Mouse (Mus musculus): ENCODE data around the gene Gpank1.

The Gpank1 gene

DNA sequence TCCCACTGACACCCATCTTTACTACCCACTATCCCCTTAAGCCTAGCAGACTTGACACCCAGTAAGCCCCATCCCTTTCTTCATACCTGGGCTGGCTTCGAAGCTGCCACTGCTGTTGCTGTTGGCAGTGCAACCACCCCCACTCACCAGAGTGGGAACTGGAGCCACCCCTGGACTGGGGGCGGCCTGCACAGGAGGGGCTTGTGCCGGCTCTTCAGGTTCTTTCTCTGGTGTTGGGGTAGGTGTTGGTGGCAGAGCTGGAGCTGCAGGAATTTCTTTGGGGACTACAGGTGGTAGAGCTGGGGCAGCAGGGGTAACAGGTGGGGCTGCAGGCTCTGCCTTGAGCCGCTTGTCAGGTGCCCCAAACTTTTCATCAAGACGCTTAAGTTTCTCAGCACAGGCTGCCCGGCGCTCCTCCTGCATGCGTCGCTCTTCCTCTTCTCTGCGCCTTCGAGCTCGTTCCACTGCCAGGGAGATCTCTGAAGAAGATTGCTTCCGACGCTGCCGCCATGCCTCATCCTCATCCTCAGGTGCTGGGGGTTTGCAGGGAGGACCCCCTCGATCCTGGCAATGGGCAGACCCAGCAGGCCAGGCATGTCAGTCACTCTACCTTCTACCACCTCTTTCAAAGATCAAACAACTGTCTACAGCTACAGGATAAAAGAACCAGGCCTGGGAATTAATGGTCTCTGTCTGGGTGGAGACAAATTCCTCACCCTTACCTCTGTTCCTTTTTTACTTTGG lies 37.8 kb downstream of the Gpank1 start:
- TF ChIP-seq GATA4 (IDR thresholded peaks at IDR 0.05; ENCODE audit: insufficient replicate concordance, low read length): no peak

DNA sequence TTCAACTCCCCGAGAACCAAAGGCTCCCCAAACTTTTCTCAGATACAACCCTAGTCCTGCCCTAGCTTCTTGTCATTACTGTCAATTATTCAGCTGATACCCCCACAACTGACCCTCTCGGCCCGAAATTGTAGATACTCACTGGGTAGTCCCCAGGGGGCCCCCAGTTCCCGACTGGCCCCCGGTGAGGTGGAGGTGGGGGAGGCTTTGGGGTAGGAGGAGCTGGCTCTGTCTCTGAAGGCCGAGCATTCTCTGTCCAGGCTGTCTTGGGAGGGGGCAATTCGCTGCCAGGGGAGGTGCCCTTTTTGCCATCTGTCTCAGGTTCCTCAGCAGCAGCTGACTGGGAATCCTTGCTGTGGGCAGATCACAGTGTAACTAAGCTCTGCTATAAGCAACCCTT lies 38.4 kb downstream of the Gpank1 start:
- no peak for TF ChIP-seq GATA4 (IDR thresholded peaks at IDR 0.05; ENCODE audit: insufficient replicate concordance, low read length)

DNA sequence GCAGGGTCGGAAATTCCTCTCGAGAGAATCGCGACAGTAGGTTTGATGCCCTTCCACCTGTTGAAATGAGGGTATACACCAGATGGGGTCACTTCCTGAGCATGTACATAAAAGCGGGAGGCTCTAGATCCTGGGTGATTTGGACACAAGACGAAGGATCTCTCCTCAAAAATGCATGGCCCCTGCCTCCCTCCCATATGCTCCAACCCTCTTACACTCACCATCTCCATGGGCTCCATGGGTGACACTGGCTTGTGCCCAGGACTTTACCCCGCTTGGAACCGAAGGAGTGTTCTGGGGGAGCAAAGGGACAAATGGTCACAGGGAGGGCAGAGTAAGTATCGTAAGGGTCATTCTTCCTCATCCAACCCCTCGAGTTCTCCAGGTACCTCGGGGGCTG lies 40.2 kb downstream of the Gpank1 start:
- no peak for TF ChIP-seq GATA4 (IDR thresholded peaks at IDR 0.05; ENCODE audit: insufficient replicate concordance, low read length)

DNA sequence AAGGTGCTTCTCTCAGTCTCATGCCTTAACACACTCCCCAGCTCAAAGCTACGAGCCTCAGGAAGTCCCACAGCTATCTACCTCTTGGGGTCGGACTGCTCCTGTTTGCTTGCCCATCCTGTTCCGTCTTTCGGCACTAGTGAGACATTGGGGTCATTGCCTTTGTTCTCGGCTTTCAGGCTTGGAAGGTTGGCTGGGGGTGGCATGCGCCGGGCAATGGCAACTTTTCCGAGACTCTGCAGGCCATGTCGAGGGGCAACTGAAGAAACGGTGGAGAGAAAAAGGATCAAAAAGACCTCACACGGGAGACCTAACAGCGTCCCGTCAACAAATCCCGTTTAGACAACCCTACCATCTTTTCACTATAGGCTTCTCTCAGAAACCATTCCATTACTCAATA lies 40.9 kb downstream of the Gpank1 start:
- no peak for TF ChIP-seq GATA4 (IDR thresholded peaks at IDR 0.05; ENCODE audit: insufficient replicate concordance, low read length)

DNA sequence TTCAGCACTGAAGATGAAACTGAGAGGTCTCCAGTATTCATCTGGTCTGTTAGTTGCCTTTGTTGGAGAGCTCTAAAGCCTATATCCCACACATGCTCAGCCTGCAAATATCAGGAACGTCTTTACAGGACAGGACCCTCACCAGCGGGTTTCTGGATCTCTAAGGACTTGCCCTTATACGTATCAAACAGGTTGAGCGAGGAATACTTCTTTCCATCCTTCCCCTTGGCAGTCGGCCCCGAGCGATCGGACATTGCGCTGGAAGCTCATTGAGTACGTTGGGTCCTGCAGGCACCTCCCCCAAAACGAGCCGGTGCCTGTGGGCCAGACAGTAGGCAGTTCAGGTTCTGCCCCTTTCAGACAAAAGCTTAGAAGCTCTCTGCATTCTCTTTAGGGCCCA lies 41.5 kb downstream of the Gpank1 start:
- no peak for TF ChIP-seq GATA4 (IDR thresholded peaks at IDR 0.05; ENCODE audit: insufficient replicate concordance, low read length)

DNA sequence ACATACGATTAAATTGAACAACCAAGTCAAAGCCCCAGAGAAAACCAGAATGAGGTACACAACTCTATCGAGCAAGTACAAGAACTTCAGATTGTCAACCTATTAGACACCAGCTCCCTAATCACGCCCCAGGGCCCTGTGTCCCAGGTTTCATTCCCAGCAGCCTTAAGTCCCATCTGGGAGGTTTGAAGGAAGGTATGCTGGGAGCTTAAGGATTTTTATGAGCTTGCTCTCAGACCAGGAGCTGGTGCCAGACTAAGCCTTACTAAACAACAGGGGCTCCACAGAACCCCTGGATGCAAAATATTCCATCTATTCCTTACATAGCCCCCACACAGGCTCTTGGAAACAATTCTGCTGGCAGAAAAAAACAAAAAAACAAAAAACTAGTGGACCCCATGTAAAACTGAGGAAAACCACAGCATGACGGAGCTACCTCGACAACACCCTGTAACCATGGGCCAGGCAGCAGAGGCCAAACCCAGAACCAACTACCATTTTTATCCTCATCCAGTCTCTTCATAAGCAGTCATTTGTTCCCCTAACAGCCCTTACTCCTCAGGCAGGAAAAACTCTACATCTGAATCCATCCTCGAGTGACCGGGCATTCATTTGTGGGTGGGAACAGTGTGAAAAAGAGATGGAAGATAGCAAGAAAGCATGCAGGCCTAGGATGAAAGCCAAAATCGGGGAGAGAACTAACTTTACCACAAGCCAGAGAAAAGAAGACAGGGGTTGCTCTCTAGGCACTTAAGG lies 42.2 kb downstream of the Gpank1 start:
- no peak for TF ChIP-seq GATA4 (IDR thresholded peaks at IDR 0.05; ENCODE audit: insufficient replicate concordance, low read length)

DNA sequence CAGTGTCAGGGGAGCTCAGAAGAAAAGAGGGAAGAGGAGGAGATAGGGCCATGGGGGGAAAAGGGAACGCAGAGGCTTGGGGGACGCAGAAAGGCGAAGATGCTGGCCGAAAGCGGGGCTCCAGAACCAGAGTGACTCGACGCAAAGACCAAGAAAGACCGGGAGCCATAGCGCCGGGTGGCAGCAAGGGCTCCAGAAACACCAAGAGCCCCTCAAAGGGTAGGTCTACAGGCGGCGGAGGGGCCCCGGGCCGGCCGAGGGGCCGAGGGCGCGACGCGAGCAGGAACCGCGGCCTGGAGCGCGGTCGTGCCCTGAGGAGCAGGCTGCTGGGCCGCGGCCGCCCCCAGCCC lies 42.9 kb downstream of the Gpank1 start:
- TF ChIP-seq GATA4 (IDR thresholded peaks at IDR 0.05; ENCODE audit: insufficient replicate concordance, low read length): no peak

DNA sequence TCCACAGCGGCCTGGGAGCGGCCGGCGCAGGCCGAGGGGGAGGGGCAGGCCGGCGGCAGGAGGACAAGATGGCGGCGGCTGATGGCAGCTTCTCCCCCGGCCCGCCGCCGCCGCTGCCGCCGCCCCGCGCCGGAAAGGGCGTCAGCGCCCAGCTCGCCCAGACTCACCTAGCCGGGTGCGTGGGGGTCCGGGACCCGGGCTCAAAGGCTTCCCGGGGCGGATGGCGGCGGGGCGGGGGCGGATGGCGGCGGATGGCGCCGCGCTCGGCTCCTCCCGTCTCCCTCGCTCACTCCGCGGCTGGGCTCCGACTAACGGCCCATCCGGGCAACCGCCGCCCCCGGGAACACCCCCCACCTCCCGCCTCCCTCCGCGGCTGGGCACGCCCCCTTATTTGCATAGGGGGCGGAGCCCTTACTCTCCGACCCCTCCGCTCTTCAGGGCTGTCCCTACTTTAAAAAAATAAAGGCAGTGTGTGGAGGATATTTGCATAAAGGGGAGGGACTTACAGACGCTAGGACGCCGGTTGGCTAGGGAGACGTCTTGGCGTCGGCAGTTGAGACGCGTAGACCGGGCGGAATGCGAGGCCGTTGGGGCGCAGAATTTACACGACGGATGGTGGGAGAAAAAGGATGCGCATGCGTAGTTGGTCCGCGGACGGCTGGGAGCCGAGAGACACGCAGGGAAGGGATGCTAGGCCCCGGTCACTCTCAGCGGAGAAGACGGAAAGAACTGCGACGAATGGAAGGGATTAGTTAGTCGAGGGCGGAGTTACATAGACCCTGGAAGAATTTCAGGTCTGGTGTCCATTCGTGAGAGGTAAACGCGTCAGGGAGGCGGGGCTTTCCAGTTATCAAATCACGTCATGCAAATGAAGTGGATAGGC lies 43.6 kb downstream of the Gpank1 start, which contains the start of gene Prrc2a:
Prrc2a (minus strand) TSS at position 330 of the 883 bp plus-strand sequence.
- TF ChIP-seq GATA4 (IDR thresholded peaks at IDR 0.05; ENCODE audit: insufficient replicate concordance, low read length): peak; percentile 58; the same call in 1 of the 2 replicates

DNA sequence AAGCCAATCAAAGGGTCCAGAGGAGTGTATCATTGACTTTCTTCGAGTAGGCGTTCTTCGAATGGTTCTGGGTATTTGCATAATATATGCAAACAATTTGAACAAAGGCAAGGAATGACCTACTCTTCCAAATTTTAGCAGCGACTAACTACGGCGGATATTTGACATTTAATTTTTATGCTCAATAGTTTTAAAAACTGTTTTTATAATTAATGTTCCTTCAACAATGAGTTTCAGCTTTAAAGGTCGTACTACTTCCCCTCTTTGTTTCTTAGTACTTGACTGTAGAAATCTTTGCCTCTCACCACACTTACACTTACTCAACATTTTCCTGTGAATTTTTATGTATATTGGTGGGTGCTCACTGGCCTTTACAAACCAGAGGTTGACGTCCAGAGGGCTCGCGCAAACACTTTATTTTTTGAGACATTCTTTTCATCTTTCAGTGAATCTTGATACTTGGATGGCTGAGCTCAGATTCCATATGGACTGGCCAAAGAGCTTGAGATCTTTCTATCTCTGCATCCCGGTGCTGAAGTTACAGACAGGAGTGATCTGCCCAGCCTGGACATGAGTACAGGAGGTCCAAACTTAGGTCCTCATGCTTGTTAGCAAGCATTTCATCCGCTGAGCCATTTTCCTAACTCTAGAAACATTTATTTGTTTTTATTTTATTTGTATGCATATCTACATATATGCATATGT lies 44.3 kb downstream of the Gpank1 start:
- TF ChIP-seq GATA4 (IDR thresholded peaks at IDR 0.05; ENCODE audit: insufficient replicate concordance, low read length): no peak

DNA sequence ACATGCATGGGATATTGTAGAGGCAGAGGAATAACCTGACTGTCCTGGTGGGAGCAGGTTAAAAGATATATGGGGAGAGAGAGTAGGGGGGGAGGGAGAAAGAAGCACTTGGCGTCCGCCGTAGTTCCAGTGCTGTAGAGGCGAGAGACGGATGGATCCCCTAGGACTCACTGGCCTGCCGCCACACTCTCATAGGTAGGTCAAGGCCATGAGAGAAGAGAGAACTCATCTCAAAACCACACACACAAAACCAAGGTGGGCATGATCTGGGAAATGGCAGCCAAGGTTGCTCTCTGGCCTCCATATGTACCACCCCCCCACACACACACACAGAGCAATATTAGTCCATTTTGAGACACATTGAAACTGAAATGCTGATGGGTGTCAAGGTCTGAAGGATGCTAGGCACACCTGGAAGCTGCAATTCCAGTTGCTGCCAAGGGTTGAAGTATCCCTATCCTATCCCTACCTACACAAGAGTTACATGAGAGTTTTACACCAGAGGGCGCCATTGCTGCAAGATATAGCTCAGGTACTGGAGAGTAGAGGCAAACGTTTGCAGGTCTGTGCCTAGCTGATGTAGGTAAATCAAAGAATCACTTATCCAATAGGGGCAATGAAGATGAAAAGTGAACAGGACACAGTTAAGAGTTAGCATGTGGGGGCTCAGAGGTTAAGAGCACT lies 45.2 kb downstream of the Gpank1 start:
- no peak for TF ChIP-seq GATA4 (IDR thresholded peaks at IDR 0.05; ENCODE audit: insufficient replicate concordance, low read length)

DNA sequence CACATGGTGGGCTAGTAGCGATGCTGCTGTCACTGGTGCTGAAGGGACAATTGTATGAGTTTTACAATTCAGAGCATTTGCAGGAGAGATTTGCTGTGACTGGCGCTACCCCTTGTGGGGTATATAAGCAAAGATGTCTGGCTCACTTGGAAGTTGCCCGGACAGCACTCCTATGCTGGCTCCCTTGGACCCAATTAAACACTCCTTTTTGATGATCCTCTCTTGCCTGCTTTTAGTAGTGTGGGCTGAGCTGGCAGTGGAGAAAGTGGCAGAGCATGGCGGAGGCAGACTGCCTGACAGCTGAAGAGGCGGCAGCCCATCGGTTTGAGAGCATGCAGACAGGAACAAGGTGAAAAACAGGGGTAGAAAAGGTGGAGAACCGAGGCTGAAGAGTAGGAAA lies 46.5 kb downstream of the Gpank1 start:
- TF ChIP-seq GATA4 (IDR thresholded peaks at IDR 0.05; ENCODE audit: insufficient replicate concordance, low read length): no peak

DNA sequence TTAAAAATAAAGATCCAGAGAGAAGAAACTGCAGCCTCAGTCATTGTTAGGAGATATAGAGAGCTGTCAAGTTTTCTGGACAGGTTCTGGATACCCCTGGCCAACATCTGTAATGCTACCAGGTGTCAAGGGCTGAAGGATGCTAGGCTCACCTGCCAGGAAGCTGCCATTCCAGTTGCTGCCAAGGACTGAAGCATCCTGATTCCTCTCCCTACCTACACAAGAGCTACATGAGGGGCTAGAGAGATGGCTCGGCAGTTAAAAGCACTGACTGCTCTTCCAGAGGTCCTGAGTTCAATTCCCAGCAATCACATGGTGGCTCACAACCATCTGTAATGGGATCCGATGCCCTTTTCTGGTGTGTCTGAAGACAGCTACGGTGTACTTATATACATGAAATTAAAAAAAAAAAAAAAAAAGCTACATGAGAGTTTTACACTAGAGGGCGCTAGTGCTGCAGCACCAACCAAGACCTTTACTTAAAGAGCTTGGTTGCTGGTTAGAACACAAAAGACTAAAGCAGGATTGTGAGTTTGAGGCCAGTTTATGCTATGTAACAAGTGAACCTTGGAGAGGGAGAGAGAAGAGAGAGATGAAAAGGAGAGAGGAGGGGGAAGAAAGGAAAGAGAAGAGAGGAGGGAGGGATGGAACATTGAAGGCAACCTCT lies 47.4 kb downstream of the Gpank1 start:
- no peak for TF ChIP-seq GATA4 (IDR thresholded peaks at IDR 0.05; ENCODE audit: insufficient replicate concordance, low read length)

DNA sequence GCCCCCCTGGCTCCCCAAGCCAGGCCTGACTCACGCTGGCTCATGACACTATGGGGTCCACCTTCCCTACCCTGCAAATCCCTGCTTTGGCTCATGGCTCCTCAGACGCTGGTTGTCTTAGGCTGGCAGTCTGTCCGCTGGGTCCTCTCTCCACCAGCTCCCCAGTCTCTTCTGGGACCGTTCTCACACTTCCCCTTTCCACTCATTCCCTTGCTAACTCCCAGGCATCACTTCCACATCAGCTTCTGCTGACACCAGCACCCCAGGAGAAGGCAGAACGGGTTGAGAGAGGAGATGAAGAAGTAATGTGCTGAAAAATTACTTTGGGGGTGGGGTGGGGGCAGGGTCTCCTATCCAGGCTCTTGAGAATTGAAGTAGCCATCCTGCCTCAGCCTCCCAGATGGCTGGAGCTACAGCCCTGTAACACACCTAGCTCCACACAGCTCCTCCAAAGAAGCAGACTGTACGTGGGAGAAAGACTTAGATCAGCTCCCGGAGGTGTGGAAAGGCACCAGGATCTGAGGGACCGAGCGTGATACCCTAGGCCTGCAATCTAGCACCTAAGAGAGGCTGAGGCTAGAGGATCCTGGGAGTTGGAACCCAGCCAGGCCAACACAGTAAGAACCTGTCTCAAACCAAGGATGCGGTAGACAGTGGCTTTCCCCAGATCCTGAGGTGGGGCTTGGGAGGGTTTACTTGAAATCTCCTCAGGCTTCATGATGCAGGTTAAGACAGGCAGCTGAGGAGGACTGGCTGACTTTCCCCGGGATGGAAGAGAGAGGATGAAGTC lies 51.4 kb downstream of the Gpank1 start:
- no peak for TF ChIP-seq GATA4 (IDR thresholded peaks at IDR 0.05; ENCODE audit: insufficient replicate concordance, low read length)

All from liver, adult (tissue).